Mouse (Mus musculus) common myeloid progenitor, adult 5-6 weeks (primary cell): ENCODE data around the gene Ift22. TPM values are rescaled to one million over a fixed set of nuclear protein-coding genes. Genes with fewer than 3 reads are reported as not detected.
"Not testable (repeated sequence)": the region's sequence is repeated elsewhere in the genome, so short reads cannot be mapped to it uniquely, and the experiment has no call there.

Experiments
- ATAC-seq: replicated peaks from 2 replicates; pipeline ENCODE4 v1.8.0; 2016; ENCODE audit warnings: low read depth, mild to moderate bottlenecking, moderate TSS enrichment, inconsistent platforms; ENCODE audit not compliant: poor library complexity, severe bottlenecking
- total RNA-seq: library from RNA; stranded (forward); fragments of 200-1000, 187-1606 nt; gene quantifications from 2 replicates; pipeline ENCODE4 v1.2.3, GENCODE M21; 2017

Ift22 gene
- total RNA-seq, 1 experiment from 2014 or later, result 3.8 TPM

GRCm38 (mm10) chr5:136942781-136943180 is 34.8 kb downstream of the Ift22 start:
- ATAC-seq, result no peak

- no peak for ATAC-seq
Measured at GRCm38 (mm10) chr5:136943382-136943781, 35.4 kb downstream of the Ift22 start.

GRCm38 (mm10) chr5:136945084-136945483 is 37.1 kb downstream of the Ift22 start:
- no peak for ATAC-seq

GRCm38 (mm10) chr5:136947874-136948273 is 39.9 kb downstream of the Ift22 start:
- ATAC-seq, result no peak

- ATAC-seq, result not testable (repeated sequence)
Measured at GRCm38 (mm10) chr5:136949551-136950336, 41.8 kb downstream of the Ift22 start.

GRCm38 (mm10) chr5:136950521-136950920 is 42.6 kb downstream of the Ift22 start:
- ATAC-seq, result no peak

GRCm38 (mm10) chr5:136952153-136952552 is 44.2 kb downstream of the Ift22 start:
- no peak for ATAC-seq

GRCm38 (mm10) chr5:136953015-136953414 is 45.1 kb downstream of the Ift22 start, which contains the start of gene Fis1:
Gene Fis1 (plus strand): TSS chr5:136953275.
- ATAC-seq, result peak; percentile 98

- ATAC-seq, result peak; percentile 56
Measured at GRCm38 (mm10) chr5:136953440-136953951, 45.5 kb downstream of the Ift22 start.

- ATAC-seq, result no peak
Measured at GRCm38 (mm10) chr5:136955622-136956021, 47.7 kb downstream of the Ift22 start.

GRCm38 (mm10) chr5:136957250-136957649 is 49.3 kb downstream of the Ift22 start:
- ATAC-seq, result no peak

- no peak for ATAC-seq
Measured at GRCm38 (mm10) chr5:136958991-136959605, 51.1 kb downstream of the Ift22 start.

GRCm38 (mm10) chr5:136960053-136960452 is 52.1 kb downstream of the Ift22 start:
- no peak for ATAC-seq

- ATAC-seq, result no peak
Measured at GRCm38 (mm10) chr5:136961334-136961982, 53.5 kb downstream of the Ift22 start.

- ATAC-seq, result peak; percentile 92
Measured at GRCm38 (mm10) chr5:136961983-136962461, 54.1 kb downstream of the Ift22 start.

- peak; percentile 86 for ATAC-seq
Measured at GRCm38 (mm10) chr5:136962501-136962900, 54.6 kb downstream of the Ift22 start.

GRCm38 (mm10) chr5:136962966-136963540 is 55.1 kb downstream of the Ift22 start:
- no peak for ATAC-seq
